Mouse (Mus musculus) ovary, postnatal 14 days (tissue): ENCODE measurements around the gene Gm17720.

Experiments
- DNase-seq: peaks from one replicate; pipeline ENCODE4 v3.0.0; 2022; ENCODE audit warnings: low spot score

Gene Gm17720

DNA sequence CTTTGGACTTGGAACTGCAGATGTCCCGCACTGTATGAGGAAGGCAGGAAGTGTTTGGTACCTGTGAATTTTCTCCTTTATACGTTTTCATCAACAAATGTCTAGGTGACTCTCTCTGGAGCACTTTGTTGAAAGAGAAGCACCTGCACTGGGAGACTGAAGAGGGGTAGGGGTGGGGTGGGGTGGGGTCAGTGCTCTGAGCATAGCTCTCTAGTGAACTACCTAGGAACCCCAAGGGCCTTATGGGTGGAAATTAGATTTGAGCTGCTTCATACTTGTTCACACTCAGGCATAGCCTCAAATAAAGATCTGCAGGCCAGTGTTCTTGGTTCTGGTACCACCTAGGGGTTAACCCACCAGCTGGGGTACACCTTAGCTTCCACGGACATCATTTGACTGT, at the start of gene Gm17720:
Gm17720 (minus strand) TSS at position 101 of the 400 bp plus-strand sequence.
- DNase-seq: no peak

DNA sequence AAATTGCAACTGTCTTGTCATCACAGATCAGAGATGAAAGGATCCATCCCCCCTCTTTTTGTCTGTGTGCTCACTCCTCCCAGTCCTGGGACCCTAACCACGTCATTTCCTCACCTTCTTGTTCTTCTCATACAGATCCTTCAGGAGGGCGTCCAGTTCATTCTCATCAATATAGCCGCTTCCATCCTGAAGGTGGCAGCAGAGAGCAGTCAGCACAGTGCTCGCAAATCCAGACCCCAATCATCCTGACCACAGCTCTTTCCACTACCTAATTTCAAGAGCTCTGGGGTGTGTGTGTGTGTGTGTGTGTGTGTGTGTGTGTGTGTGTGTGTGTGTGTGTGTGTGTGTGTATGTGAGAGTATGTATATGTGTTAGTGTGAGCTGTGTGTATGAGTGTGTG, 43.0 kb upstream of the Gm17720 start:
- peak; percentile 24 for DNase-seq

GRCm38 (mm10) chr8:110140770-110141169, 38.2 kb upstream of the Gm17720 start:
- DNase-seq: no peak

DNA sequence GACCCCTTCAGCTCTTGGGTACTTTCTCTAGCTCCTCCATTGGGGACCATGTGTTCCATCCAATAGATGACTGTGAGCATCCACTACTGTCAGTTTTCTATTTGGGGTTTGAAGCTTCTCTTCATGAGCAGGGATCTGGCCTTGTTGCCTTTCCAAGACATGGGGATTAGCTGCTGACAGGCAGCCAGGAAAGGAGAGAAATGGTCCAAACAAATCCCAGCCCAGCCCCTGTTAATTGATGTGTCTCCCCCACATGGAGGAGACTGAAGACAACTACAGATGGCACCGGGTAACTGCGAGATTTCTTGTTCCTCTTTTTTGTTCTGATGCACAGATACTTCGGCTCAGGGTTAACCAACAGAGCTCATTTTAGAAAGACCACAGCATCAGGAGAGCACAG, 37.6 kb upstream of the Gm17720 start:
- no peak for DNase-seq

GRCm38 (mm10) chr8:110135515-110135914, 33.0 kb upstream of the Gm17720 start:
- DNase-seq: no peak

- DNase-seq: no peak
Measured at GRCm38 (mm10) chr8:110134236-110134635, 31.7 kb upstream of the Gm17720 start.

- peak; percentile 65 for DNase-seq
Measured at GRCm38 (mm10) chr8:110130537-110130936, 28.0 kb upstream of the Gm17720 start.

DNA sequence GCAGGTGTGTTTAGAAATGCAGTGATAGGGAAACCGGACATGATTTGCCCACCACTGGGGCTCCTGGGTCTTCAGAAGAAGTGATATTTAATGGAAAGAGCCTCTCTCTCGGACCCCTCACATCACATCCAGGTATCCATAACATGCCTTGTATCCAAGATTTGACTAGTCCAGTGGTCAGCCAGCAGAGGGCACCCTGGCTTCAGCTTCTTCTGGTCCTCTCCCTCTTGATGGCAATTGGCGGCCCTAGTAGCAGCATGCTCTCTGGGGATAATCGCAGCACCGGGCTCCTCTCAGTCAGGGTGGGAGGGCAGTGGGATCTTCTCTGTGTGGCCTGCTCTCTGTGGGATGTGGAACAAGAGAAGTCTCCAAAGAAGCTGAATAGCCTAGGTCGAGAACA, 17.2 kb upstream of the Gm17720 start:
- DNase-seq: no peak

- DNase-seq: no peak
Measured at GRCm38 (mm10) chr8:110101676-110102075, 877 bp downstream of the Gm17720 start.

GRCm38 (mm10) chr8:110100907-110101306, 1.6 kb downstream of the Gm17720 start, which contains the start of gene Gm21964:
TSS of gene Gm21964 (plus strand) at chr8:110101207.
- DNase-seq: no peak

GRCm38 (mm10) chr8:110091869-110092268, 10.7 kb downstream of the Gm17720 start:
- DNase-seq: peak; percentile 21

DNA sequence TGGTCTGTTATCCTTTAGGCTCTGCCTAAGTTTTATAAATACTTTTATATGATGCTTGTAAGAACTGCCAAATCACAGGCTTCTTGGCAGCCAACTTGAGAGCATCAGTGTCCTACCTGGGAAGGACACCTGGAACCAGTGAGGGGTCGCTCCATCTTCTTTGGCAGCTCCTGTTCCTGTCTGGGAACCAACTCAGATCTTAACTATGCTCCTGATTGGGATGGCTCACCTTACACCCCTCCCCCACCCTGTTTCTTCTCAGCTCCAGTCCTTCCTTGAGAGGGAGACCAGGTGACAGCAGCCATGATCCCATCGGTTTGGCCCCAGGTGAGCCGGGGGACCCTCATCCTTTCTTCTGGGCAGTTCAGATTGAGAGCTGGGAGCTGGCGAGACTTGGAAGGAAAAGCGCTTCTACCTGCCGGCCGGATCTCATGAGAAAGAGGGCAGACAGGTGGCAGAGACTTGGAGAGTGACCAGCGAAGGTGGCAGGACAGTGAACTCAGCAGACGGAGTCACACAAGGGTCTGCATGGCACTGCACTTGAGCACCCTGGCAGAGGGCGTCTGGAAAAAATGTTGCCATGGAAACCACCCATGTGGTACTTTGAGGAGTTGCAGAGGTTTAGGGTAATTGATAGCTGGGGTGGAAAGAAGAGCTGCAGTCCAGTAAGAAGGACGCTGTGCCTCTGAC, 20.0 kb downstream of the Gm17720 start:
- DNase-seq: no peak

- peak; percentile 45 for DNase-seq
Measured at GRCm38 (mm10) chr8:110079282-110080221, 23.0 kb downstream of the Gm17720 start, which contains the start of gene Zfp612. TSS of gene Zfp612 (plus strand) at chr8:110079746.

GRCm38 (mm10) chr8:110074496-110074895, 28.1 kb downstream of the Gm17720 start:
- DNase-seq: no peak

DNA sequence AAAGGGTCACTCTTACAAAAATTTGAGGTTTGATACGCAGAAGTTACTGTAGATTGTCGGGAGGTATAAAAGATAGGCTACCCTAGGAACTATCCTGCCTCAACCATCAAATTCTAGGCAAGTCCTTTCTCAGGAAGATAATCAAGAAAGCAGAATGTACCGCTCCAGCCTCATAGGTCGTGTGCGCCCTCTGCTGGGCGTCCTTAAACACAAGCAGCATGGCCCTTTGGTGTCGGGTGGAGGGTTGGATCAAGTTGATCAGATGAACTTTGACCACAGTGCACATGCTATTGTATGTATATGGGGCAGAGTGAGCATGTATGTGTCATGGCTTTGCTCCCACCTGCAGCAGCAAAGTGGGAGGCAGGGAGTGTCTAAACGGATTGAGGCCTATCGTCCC, 31.0 kb downstream of the Gm17720 start:
- peak; percentile 47 for DNase-seq

GRCm38 (mm10) chr8:110069706-110070105, 32.8 kb downstream of the Gm17720 start:
- DNase-seq: no peak

- no peak for DNase-seq
Measured at GRCm38 (mm10) chr8:110065676-110066075, 36.9 kb downstream of the Gm17720 start.

- DNase-seq: no peak
Measured at GRCm38 (mm10) chr8:110064606-110065365, 37.8 kb downstream of the Gm17720 start.

GRCm38 (mm10) chr8:110064161-110064560, 38.4 kb downstream of the Gm17720 start:
- DNase-seq: no peak

DNA sequence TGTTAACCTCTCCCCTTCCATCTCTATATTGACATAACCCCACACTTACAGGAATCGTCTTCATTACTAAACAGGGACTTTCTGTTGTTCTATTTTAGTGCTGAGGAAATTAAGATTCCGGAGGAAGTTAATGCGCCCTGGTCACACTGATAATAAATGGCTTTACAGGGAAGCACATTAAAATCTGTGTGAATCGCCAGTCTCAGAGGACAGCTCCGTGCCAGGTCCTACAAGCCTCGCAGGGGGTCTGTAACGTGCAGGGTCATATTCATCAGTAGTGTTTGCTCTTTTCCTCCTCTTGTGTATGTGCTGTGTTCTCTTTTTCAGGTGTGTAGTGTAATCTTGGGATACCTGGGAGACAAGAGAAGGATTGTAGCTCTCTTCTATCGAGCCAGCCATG, 44.3 kb downstream of the Gm17720 start:
- DNase-seq: no peak

- DNase-seq: no peak
Measured at GRCm38 (mm10) chr8:110051208-110051607, 51.3 kb downstream of the Gm17720 start.

DNA sequence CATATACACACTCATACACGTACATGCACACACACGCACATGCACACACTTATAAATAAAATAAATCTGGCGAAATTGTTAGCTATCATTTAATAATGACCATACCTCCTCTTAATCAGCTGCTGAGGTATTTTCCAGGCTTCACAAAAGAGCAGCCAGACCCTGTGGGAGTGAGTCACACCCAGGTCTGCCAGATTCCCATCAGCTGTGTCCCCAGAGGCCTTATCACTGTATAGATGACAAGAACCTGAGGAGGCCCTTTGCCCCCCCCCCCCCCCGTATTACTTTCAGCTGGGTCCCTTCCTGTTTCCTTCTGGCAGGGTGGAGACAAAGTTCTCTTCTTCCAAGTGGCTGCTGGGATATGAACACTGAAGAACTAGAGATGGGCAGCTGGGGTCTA, 62.0 kb downstream of the Gm17720 start:
- DNase-seq: no peak
